Comparison of ENCODE assay signal across 8 mouse cellular contexts in genomic region chr6:70314667-70315066, GRCm38 (mm10).
DNase-seq lines count a peak whose midpoint lies in the region.
"Not testable (repeated sequence)": the region's sequence is repeated elsewhere in the genome, so short reads cannot be mapped to it uniquely, and the experiment has no call there.

No protein-coding gene starts in this region.

- intact Hi-C loops in left cerebral cortex, postnatal 25 days (cut with DNase I) = not testable (repeated sequence)

- peak; percentile 23 to 32 for DNase-seq in B cell, adult 2 months
- peak; percentile 72 for DNase-seq in brain, adult 2 months (ENCODE audit: low read depth, low spot score)
- DNase-seq in frontal cortex, postnatal 36 days (ENCODE audit: low spot score in 2 of 2) = peak; percentile 21 to 61
- DNase-seq in layer of hippocampus, adult 18-20 months (ENCODE audit: low spot score in 2 of 2) = peak; percentile 9 to 45
- peak; percentile 28 to 57 for DNase-seq in left cerebral cortex, adult 18-20 months (ENCODE audit: low spot score in 2 of 2)
- DNase-seq in left cerebral cortex, postnatal 25 days (ENCODE audit: low spot score in 2 of 2) = peak; percentile 37 to 79
- peak; percentile 57 for DNase-seq in right cerebral cortex, adult 18-20 months
- DNase-seq in spleen, postnatal 36 days (ENCODE audit: low spot score in 2 of 2) = peak; percentile 8 to 18

Comparison
In these comparisons a context has a peak if more than half of its experiments do, and no peak if none do; other contexts are left out.
1. Peak in every context shown above with its lines: DNase-seq.
2. DNase-seq: peak in every context shown above with its lines; median percentile 72 in brain, adult 2 months; 58 in left cerebral cortex, postnatal 25 days; 57 in right cerebral cortex, adult 18-20 months; 42 in left cerebral cortex, adult 18-20 months; 41 in frontal cortex, postnatal 36 days; 28 in B cell, adult 2 months; 27 in layer of hippocampus, adult 18-20 months; 13 in spleen, postnatal 36 days.